Mouse (Mus musculus) neutrophil, adult 5-6 weeks (primary cell): ENCODE measurements at regions not wholly inside any gene's neighbourhood (a gene's known extent, or its start where the extent isn't known, plus 50 kb on each side); places are given as distances from the start of the nearest gene placed in this dataset.
"Not testable (repeated sequence)": the region's sequence is repeated elsewhere in the genome, so short reads cannot be mapped to it uniquely, and the experiment has no call there.

Experiments used
- ATAC-seq: fragments of 151-379, 151-347 bp; 2 replicates; pipeline ENCODE4 v1.8.0; 2017; ENCODE audit warnings: mild to moderate bottlenecking, moderate TSS enrichment; ENCODE audit not compliant: insufficient number of reproducible peaks, poor library complexity, low FRiP score, severe bottlenecking; ENCODE audit errors: extremely low read depth

GRCm38 (mm10) chr10:69020811-69021743 lies 130.2 kb upstream of the Rhobtb1 start:
- ATAC-seq: no peak

- ATAC-seq: no peak
Observed at GRCm38 (mm10) chr10:69033410-69033809, 117.8 kb upstream of the Rhobtb1 start.

GRCm38 (mm10) chr10:69034390-69035120 lies 116.7 kb upstream of the Rhobtb1 start:
- no peak for ATAC-seq

DNA sequence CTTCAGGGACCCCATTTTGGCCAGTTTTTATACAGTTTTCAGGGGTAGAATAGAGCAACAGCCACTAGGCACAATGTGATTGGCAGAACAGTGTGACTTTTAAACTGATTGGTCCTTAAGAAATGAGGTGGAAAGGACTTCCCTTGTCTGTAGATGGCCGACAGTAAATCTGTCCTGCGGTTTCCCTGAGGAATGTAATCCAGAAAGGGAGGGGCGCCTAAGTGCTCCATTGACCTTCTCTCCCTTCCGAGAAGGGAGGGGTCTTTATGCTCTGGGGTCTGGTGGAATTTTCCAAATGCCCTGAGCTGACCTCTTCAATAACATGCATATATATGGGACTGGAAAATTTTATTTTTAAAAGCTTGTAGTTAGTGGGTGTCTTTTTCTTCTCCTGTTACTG lies 115.7 kb upstream of the Rhobtb1 start:
- not testable (repeated sequence) for ATAC-seq

DNA sequence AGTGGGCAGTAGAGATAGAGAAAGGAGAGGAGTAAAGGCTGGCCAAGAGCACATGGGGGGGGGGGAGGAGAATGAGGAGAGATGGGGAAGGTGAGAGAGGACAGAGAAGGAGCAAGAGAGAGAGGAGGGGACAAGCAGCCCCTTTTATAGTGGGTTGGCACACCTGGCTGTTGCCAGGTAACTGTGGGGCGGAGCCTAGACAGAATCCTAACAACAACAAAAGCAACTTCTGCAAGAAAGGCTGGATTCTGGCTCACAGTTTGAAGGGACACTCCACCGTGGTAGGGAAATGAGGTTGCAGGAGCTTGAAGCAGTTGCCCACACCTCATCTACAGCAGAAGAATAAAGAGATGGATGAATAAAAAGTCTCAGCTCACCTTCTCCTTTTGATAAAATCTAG lies 115.1 kb upstream of the Rhobtb1 start:
- ATAC-seq: no peak

DNA sequence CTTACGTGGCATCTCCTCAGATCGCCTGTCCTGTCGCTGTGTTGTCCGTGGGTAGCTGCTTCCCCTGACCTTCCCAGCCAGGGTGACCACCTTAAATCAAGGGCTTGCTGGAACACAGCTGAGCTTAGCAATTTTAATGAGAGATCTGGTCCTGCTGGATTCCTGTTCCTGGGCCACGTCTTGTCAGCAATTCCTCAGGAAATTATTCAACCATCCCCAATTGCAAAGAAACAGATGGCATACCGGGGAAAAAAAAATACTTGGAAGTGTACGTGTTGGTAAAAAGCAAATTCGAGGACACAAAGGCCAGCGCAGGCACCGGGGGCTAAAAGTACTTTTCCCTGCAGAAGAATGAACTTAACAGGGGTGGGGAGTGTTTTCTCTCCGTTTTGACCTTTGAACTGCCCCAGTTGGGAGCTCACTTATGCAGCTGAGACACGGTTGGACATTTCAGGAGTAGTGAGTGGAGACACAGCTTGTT lies 107.0 kb upstream of the Rhobtb1 start:
- ATAC-seq: no peak

DNA sequence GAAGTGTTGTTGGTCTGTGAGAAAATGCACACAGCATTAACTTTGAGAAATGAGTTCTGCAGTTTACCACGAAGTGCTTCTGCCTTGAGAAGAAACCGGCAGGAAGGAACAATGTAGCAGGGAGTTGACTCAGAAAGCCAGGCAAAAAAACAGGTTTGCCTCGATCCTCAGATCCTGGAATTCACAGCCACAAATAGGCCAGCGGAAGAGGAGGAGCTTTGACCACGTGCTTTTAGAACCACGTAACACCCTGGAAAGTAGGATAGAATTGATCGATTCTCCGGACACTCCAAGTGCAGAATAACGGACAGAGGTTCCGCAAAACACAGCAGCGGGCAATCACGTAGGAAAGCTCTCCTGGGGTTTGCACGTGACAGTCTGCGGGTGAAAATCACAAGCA lies 106.0 kb upstream of the Rhobtb1 start:
- ATAC-seq: no peak

- no peak for ATAC-seq
Observed at GRCm38 (mm10) chr10:69046008-69046555, 105.2 kb upstream of the Rhobtb1 start.

- no peak for ATAC-seq
Observed at GRCm38 (mm10) chr10:69078008-69078407, 73.2 kb upstream of the Rhobtb1 start.

DNA sequence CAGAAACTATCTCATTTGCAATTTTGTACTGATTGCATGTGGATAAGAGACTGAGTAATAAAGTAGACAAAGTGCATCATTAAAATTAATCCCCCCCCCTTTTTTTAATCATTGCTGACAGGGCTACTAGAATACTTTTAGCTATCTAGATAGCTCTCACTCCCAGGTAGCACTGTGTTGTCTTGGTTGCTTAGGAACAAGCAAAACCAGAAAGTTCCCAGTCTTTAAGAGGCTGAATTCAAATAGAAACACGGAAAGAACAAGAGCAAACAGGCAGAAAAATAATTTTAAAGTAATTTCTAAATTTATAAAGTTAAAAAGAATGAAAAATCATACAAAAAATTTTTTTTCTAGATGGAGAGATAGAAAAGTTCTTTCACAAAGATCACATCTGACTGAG lies 65.0 kb upstream of the Rhobtb1 start:
- no peak for ATAC-seq

- no peak for ATAC-seq
Observed at GRCm38 (mm10) chr10:69091872-69092271, 59.4 kb upstream of the Rhobtb1 start.

- ATAC-seq: no peak
Observed at GRCm38 (mm10) chr10:69100021-69100420, 51.2 kb upstream of the Rhobtb1 start.

DNA sequence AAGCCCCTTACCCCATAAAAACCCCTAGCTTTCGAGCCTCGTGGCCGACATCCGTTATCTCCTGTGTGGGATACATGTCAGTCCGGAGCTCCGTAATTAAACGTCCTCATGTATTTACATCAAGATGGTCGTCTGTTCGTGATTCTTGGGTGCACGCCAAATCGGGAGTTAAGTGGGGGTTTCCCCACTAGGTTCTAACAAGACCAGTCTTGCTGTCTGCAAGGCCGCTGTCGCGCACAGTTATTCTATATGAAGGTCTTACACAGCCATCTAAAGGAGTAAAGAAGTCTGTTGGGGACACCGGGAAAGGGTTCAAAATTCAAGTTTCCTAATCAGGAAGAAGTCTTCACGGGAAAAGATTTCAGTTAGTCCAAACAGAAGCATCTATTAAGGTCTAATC lies 50.5 kb upstream of the Rhobtb1 start:
- ATAC-seq: not testable (repeated sequence)
